Mouse (Mus musculus) cerebellum, adult 11 months (tissue): ENCODE results near the gene Nr2c2ap.
A peak's percentile ranks its signal among the peaks of the same experiment; 100 is the strongest.

Experiments
- DNase-seq: peaks from one replicate; pipeline ENCODE4 v3.0.0; 2022

Nr2c2ap gene

GRCm38 (mm10) chr8:70131166-70131883, at the start of gene Nr2c2ap:
TSS of gene Nr2c2ap (plus strand) at chr8:70131333.
- peak; percentile 77 for DNase-seq

GRCm38 (mm10) chr8:70081976-70082375, 49.2 kb upstream of the Nr2c2ap start:
- no peak for DNase-seq

- DNase-seq, result peak; percentile 89
Measured at GRCm38 (mm10) chr8:70083285-70083684, 47.8 kb upstream of the Nr2c2ap start, which contains the start of gene Hapln4. TSS of gene Hapln4 (plus strand) at chr8:70083457.

- DNase-seq, result peak; percentile 52
Measured at GRCm38 (mm10) chr8:70084191-70085065, 46.7 kb upstream of the Nr2c2ap start.

- DNase-seq, result no peak
Measured at GRCm38 (mm10) chr8:70086151-70086550, 45.0 kb upstream of the Nr2c2ap start.

- no peak for DNase-seq
Measured at GRCm38 (mm10) chr8:70087237-70087636, 43.9 kb upstream of the Nr2c2ap start.

- DNase-seq, result peak; percentile 34
Measured at GRCm38 (mm10) chr8:70087836-70088650, 43.1 kb upstream of the Nr2c2ap start.

GRCm38 (mm10) chr8:70089296-70089960, 41.7 kb upstream of the Nr2c2ap start:
- DNase-seq, result no peak

GRCm38 (mm10) chr8:70092786-70093185, 38.3 kb upstream of the Nr2c2ap start:
- no peak for DNase-seq

- DNase-seq, result no peak
Measured at GRCm38 (mm10) chr8:70099276-70099675, 31.9 kb upstream of the Nr2c2ap start.

GRCm38 (mm10) chr8:70100241-70100640, 30.9 kb upstream of the Nr2c2ap start:
- no peak for DNase-seq

GRCm38 (mm10) chr8:70104506-70104905, 26.6 kb upstream of the Nr2c2ap start:
- DNase-seq, result no peak

GRCm38 (mm10) chr8:70104922-70105321, 26.2 kb upstream of the Nr2c2ap start:
- no peak for DNase-seq

GRCm38 (mm10) chr8:70110451-70110850, 20.7 kb upstream of the Nr2c2ap start:
- no peak for DNase-seq

GRCm38 (mm10) chr8:70111192-70111795, 19.8 kb upstream of the Nr2c2ap start:
- no peak for DNase-seq

- DNase-seq, result no peak
Measured at GRCm38 (mm10) chr8:70112401-70113016, 18.6 kb upstream of the Nr2c2ap start.

GRCm38 (mm10) chr8:70114488-70114887, 16.6 kb upstream of the Nr2c2ap start:
- no peak for DNase-seq

GRCm38 (mm10) chr8:70114892-70115291, 16.2 kb upstream of the Nr2c2ap start:
- DNase-seq, result no peak

- no peak for DNase-seq
Measured at GRCm38 (mm10) chr8:70117611-70118010, 13.5 kb upstream of the Nr2c2ap start.

- DNase-seq, result no peak
Measured at GRCm38 (mm10) chr8:70118726-70119700, 12.1 kb upstream of the Nr2c2ap start.
